Mouse (Mus musculus) fat pad, adult 2 months (tissue): ENCODE measurements around the gene Cx3cr1.

Source experiments
- DNase-seq: peaks from one replicate; pipeline ENCODE4 v3.0.0-alpha.2; 2011; ENCODE audit warnings: low read depth, low spot score; ENCODE audit errors: extremely low read depth

Gene Cx3cr1

DNA sequence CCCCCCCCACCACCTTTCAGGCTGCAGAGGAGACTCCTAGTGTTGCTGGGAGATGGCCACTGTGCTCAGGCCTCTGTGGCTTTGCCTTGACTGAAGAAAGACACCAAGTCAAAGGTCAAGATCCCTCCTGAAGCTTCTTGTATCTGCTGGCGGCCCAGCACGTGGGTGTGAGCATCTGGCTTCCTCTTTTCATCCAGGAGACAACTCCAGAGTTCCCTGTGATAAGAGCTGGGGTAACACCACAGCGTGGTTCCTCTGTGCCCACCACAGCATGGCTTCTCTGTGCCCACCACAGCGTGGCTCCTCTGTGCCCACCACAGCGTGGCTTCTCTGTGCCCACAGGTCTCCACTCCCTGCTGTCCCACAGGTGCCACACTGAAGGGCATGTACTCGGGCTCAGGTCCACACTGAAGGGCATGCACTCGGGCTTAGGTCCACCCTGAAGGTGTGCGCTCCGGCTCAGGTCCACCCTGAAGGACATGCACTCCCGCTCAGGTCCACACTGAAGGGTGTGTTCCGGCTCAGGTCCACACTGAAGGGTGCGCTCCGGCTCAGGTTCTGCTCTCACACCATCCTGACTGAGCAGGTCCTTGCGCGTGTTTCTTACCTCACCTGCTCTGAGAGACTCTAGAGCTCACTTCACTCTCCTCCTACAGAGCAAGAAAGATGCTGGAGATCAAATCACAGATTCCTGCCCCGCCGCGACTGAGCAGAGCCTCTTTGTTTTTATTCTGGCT lies 13.6 kb upstream of the Cx3cr1 start:
- no peak for DNase-seq

GRCm38 (mm10) chr9:120082691-120083090 lies 13.0 kb upstream of the Cx3cr1 start:
- no peak for DNase-seq

DNA sequence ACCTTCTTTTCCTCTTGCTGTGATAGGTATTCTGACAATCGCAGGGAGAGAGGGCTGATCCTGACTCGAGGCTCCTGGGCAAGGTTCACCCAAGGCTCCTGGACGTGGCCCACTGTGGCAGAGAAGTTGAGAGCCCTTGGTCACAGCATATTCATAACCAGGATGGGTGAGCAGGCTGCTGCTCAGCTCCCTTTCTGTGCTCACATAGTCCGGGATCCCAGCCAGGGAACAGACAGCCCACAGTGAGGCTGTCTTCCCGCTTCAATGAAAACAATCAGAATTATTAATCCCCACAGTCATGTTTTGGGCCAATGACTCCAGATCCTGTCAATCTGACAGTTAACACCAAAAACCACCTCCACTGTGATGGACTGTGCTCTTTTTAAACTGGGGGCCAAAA lies 12.3 kb upstream of the Cx3cr1 start:
- DNase-seq: no peak

DNA sequence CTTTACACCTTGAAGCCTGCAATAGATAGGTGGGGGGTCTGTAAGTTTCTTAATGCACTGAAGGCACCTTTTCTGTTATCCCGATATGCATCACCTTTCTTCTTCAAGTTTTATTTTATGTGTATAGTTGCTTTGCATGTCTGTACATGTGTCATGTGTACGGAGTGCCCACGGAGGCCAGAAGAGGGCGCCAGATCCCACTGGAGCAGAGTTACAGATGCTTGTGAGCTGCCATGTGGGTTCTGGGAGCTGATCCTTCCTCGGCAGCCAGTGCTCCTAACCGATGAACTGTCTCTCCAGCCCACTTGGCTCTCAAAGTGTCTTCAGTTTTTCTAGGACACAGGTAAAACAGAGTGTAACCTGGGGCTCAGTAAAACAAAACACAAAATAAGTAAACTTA lies 11.6 kb upstream of the Cx3cr1 start:
- no peak for DNase-seq

- DNase-seq: no peak
Measured at GRCm38 (mm10) chr9:120080546-120081108, 10.9 kb upstream of the Cx3cr1 start.

DNA sequence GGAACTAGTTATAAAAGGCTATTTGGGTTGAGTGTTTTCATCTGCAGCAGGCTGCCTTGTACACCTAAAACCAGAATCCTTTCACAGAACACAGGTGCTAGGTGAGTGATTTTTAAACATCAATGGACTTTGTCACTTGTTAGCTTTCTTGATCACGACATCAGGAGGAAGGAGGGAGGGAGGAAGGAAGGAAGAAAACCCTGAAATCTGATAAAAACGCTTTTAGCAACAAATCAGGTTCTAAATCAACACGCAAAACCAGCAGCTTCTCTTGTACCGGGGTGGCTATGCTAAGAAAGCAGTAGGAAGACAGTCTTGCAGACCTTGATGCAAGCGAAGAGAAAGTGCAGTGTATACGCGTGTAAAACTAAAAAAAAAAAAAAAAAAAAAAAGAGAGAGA lies 10.2 kb upstream of the Cx3cr1 start:
- no peak for DNase-seq

DNA sequence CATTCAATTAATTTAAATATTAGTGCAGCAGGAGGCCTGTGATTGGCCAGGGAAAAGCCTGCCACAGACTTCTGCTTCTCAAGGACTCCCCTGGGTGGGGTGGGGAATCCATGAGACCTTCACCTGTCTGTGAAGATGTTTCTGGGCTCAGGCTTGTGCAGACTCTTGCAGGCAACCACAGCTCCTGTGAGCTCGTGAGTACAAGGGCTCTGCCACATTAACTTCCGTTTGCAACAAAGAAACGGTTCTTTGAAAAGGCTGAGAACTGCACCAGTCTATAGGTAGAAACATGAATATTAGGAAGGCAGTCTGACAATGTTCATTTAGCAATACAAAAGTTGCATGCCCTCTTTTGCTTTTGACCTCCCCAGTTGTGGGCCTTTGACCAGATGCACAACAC lies 8.6 kb upstream of the Cx3cr1 start:
- DNase-seq: no peak

DNA sequence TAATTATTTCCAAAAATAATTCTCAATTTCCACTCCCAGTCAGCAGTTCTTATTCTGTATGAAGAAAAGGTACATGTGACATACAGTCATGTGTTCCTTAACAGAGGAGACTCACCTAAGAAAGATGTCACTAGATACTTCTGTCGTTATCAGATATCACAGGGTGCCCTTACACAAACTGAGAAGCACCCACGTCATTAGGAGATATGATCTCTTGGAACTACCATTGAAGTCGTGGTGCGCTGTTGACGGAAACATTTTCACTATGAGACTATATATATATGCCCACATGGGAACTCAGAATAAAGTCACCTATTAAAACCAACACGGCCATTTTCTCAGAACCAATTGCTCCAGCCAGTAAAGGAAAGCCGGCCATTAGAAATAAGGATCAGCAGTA lies 4.8 kb upstream of the Cx3cr1 start:
- DNase-seq: no peak

DNA sequence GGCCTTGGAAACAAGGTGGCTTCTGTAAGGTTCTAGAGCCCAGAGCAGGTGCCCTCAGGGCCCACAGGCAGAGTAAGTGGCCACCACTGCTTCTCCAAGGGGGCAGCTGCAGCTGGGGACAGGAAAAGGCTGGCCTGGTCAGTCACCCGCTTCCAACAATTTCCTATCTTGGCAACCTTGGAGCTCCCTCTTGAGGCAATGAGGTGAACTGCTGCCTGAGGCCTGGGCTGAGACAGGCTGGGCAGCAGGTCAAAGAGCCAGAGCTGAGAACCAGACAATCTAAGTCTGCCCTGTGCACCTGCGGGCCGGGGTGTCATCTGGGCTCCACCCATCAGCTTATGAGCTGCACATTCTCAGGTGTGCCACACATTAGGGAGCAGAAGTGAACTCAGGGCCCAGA lies 3.5 kb upstream of the Cx3cr1 start:
- DNase-seq: no peak

- DNase-seq: no peak
Measured at GRCm38 (mm10) chr9:120071251-120071650, 1.6 kb upstream of the Cx3cr1 start.

- DNase-seq: no peak
Measured at GRCm38 (mm10) chr9:120068047-120068446, 1.6 kb downstream of the Cx3cr1 start.

- no peak for DNase-seq
Measured at GRCm38 (mm10) chr9:120067609-120068008, 2.1 kb downstream of the Cx3cr1 start.

DNA sequence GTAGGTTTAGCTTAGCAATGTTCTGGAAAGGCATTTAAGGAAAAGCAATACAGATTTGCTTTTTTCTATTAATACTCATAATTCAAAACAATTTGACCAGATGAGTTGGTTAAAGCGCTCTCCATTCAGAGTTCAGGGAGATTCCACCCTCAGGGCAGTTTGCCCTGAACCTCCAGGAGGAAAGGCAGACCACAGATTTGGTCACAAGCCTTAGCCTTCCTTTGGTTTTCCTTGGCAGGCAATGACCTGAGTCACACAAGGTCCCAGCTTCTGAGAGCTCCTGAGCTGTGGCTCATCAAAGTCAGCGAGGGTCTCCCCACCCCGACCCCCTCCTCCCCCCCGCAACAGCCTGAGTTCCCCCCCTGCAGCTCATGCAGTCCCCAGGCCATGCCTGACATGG lies 5.4 kb downstream of the Cx3cr1 start:
- DNase-seq: no peak

DNA sequence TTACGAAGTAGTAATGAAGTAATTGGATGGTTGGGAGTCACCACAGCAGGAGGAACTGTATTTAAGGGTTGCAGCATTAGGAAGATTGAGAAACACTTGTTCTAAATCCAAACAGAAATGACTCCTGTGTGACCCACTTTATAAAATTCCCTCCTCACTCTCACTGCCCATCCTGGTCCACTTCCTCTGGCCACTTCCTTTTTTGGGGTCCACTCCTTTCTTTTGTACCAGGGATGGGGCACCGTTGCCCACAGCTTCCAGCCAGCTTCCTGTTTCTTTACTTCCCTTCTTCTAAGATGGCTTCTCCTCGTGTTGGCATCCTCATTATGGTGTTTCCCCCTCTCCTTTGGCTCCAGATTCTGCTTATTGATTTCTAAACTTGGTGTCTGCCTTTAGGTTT lies 10.9 kb downstream of the Cx3cr1 start:
- DNase-seq: no peak

- DNase-seq: no peak
Measured at GRCm38 (mm10) chr9:120056201-120056600, 13.5 kb downstream of the Cx3cr1 start.

DNA sequence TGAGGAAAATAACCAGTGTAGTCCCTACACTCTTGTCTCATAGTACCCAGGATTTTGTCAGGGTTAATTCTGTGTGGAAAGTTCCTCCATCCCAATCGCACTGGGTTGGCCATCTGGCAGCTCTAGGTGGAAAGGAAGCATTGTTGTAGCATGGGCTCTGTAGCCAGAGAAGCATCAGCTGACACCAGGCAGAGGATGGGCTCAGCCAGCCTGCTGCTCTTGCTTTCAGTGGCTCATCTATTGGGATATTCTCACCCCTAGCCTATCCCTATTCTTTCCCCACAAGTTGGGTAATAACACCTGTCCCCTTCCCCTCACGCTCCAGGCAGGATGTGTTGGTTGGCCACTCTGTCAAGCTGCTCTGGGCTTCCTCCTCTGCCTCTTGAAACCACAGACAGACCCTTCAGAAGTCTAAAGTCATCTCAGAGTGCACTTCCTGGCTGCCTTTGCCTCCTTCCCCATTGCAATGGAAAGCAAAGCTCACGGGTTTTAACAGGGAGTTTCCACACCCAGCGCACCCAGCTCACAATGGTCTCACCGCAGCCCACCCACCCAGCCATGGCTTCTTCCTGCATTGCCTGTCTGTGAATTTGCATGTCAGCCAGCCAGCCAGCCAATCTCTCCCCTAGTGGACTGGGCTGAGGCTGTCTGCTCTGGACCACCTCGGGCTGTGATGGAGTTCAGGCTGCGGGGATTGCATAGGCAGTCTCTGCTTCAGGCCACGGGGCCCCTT lies 15.0 kb downstream of the Cx3cr1 start:
- no peak for DNase-seq

GRCm38 (mm10) chr9:120049407-120049806 lies 20.3 kb downstream of the Cx3cr1 start:
- no peak for DNase-seq

DNA sequence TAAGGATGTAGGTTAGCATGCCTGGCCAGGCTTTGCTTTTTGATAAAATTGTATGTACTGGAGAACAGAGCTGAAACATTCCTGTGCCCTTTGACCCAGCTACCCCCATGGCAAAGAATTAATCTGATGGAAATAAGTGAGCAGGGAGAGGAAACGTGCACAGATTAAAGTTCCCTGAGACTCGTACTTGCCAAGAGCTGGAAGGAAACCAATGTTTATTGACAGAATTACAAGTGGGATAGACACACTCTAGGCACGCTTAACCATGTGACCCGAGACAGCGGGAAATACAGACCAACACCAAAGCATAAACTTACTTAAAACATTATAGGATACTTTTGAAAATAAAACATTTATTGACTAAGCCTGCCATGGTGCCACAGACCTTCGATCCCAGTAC lies 21.2 kb downstream of the Cx3cr1 start:
- no peak for DNase-seq

- DNase-seq: no peak
Measured at GRCm38 (mm10) chr9:120043115-120043514, 26.6 kb downstream of the Cx3cr1 start.

DNA sequence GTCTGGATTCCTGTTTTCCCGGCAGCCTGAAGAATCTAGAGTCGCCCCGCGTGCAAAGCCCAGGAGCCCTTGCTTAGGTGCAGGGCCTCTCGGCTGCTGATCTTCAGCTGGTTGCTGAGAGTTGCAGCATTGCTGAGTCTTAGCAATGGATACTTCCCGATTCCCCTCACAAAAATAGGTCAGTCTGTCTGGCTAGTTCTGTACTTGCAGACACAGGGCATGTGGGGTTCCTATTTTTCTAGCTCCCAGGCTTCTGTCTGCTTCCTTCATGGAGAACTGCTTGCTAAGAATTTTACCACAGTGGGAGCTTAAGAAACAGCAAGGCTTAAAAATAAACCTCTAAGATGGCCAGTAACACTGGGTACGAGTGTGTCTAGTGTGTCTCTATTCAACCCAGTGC lies 32.3 kb downstream of the Cx3cr1 start:
- no peak for DNase-seq

GRCm38 (mm10) chr9:120034375-120034774 lies 35.3 kb downstream of the Cx3cr1 start:
- DNase-seq: no peak

GRCm38 (mm10) chr9:120032710-120033109 lies 37.0 kb downstream of the Cx3cr1 start:
- DNase-seq: no peak
